Mouse (Mus musculus) heart, postnatal 0 days (tissue): ENCODE results near the gene Ptpn18. TPM values are rescaled to one million over a fixed set of nuclear protein-coding genes. Genes with fewer than 3 reads are reported as not detected.

Source experiments
- ATAC-seq: fragments of 200-750 bp; cut with Nextera tagmentation; 2 replicates; pipeline ENCODE4 v1.8.0; 2017; ENCODE audit warnings: low read depth, moderate number of reproducible peaks, moderate library complexity; ENCODE audit not compliant: insufficient read depth
- DNase-seq: peaks from one replicate; pipeline ENCODE4 v3.0.0-alpha.2; 2016; ENCODE audit warnings: low spot score
- H3K27ac ChIP-seq: fragments of 300-500 bp; sonication (generic); 2 replicates; pipeline ENCODE4 v1.5.1; 2014; ENCODE audit warnings: low read depth, mild to moderate bottlenecking
- H3K27me3 ChIP-seq: fragments of 300-500 bp; sonication (generic); 2 replicates; pipeline ENCODE4 v1.6.1; 2014; ENCODE audit warnings: low read length, mixed read lengths; ENCODE audit not compliant: control insufficient read depth, insufficient read depth
- H3K36me3 ChIP-seq: fragments of 300-500 bp; sonication (generic); replicated peaks from 2 replicates; pipeline ENCODE4 v1.6.1; 2014; ENCODE audit warnings: low read length, mixed read lengths; ENCODE audit not compliant: control insufficient read depth, insufficient read depth
- H3K4me1 ChIP-seq: fragments of 300-500 bp; sonication (generic); 2 replicates; pipeline ENCODE4 v1.6.1; 2014; ENCODE audit warnings: antibody characterized with exemption; ENCODE audit not compliant: control insufficient read depth, insufficient read depth
- H3K4me2 ChIP-seq: fragments of 300-500 bp; sonication (generic); 2 replicates; pipeline ENCODE4 v1.6.1; 2014; ENCODE audit warnings: low read depth, mild to moderate bottlenecking, low read length, moderate library complexity
- H3K4me3 ChIP-seq: fragments of 300-500 bp; sonication (generic); 2 replicates; pipeline ENCODE4 v1.5.1; 2014; ENCODE audit warnings: low read depth, low read length
- H3K9ac ChIP-seq: fragments of 300-500 bp; sonication (generic); replicated peaks from 2 replicates; pipeline ENCODE4 v1.6.1; 2014; ENCODE audit warnings: low read depth, low read length, mixed read lengths
- H3K9me3 ChIP-seq: fragments of 300-500 bp; sonication (generic); replicated peaks from 2 replicates; pipeline ENCODE4 v1.6.1; 2016; ENCODE audit warnings: low read length; ENCODE audit not compliant: control insufficient read depth
- CTCF ChIP-seq: IDR thresholded peaks from 2 replicates; pipeline ENCODE4 v1.5.1; 2016; ENCODE audit warnings: antibody characterized with exemption, control low read depth, low read depth
- EP300 ChIP-seq: IDR thresholded peaks from 2 replicates; pipeline ENCODE4 v1.6.1; 2016; ENCODE audit warnings: antibody characterized with exemption, low read depth
- WGBS: fragments of 180-500 bp; shearing (Covaris S2); extraction: QIAGEN DNeasy Blood & Tissue Kit; methylation state at CpG from one replicate; pipeline ENCODE4 v1.1.7; 2014; 5-methylcytosine and 5-hydroxymethylcytosine counted together
- microRNA-seq: library from miRNA; unstranded; fragments of <30 nt; microRNA quantifications from one replicate; pipeline ENCODE4, GENCODE M21; 2016
- polyA plus RNA-seq: library from polyadenylated mRNA; unstranded; fragments of >200 nt; fragmentation: Nextera tagmentation; extraction: Ambion mirVana; gene quantifications from 2 replicates; pipeline ENCODE4 v1.2.1, GENCODE M21; 2015
- total RNA-seq: library from RNA; depleted of rRNA; stranded (reverse); fragments of >200 nt; gene quantifications from 2 replicates; pipeline ENCODE4 v1.2.3, GENCODE M21; 2014; ENCODE audit warnings: low replicate concordance; rRNA removed

The Ptpn18 gene
- total and polyA plus RNA-seq, 2 experiments from 2014 or later, result 4.7 to 10.7 TPM

DNA sequence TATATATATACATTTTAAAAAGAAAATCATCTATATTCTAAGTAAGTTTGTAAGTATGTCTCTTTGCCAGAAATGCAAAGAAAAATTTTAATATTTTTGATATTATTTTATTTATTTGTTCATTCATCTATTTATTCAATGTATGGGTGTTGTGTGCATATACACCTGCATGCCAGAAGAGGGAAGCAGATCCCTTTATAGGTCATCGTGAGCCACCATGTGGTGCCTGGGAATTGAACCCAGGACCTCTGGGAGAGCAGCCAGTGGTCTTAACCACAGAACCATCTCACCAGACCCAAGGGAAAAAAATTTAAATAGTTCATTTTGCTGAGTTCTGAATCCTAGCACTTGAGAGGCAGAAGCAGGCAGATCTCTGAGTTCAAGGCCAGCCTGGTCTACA lies 58.7 kb downstream of the Ptpn18 start:
- 65% methylated on average over 1 of the region's 1 CpGs for WGBS
- ATAC-seq (no peak), DNase-seq (no peak)
- no peaks in the 10 kb centered on the region for H3K9me3 ChIP-seq
- no peak overlapping the region for H3K27ac ChIP-seq
- no peak overlapping the region for H3K9ac ChIP-seq
- no peaks in the 10 kb centered on the region for H3K27me3 ChIP-seq
- peaks cover 7% of the 10 kb centered on the region; the same call in 1 of the 2 replicates for H3K4me1 ChIP-seq
- H3K36me3 ChIP-seq, result no peaks in the 10 kb centered on the region
- no peak overlapping the region for H3K4me3 ChIP-seq
- no peak overlapping the region for H3K4me2 ChIP-seq
- no peak for TF ChIP-seq EP300
- no peak for TF ChIP-seq CTCF

DNA sequence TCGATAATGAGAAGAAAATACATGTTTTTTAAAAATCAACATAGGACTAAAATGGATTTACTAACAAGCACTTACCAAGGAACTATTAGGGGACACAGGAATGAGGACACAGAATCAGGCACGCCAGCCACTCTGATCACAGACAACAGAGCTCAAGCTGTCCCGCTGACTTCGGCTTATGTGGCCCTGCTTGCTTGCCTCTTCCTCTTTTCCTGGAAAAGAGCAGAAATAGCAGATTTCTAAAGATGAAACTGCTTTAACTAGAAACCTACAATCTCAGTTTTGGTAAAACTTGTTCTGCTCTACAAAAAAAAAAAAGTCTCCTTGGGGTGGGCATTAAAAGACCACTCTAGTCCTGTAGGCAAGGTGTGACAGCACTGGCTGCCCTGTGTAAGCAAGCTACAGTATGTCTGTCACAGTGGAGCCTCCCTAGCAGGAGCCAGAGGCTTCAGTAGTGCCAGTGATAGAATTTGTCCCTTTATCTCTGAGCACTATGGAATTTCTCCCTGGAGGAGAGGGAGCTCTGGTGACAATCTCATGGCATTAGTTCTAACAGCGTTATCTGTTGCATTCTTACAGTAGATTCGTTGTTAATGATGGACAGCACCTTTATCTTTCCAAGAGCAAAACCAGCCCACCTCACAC lies 62.8 kb downstream of the Ptpn18 start:
- Histone ChIP-seq H3K9ac (no peak overlapping the region), H3K27me3 (no peaks in the 10 kb centered on the region), H3K36me3 (no peaks in the 10 kb centered on the region), H3K4me2 (no peak overlapping the region), H3K27ac (no peak overlapping the region), H3K4me1 (peaks cover 7% of the 10 kb centered on the region; the same call in 1 of the 2 replicates), H3K4me3 (no peak overlapping the region), H3K9me3 (no peaks in the 10 kb centered on the region)
- TF ChIP-seq EP300, result no peak
- TF ChIP-seq CTCF, result no peak
- DNase-seq (no peak), ATAC-seq (no peak)
- WGBS, result 30% methylated on average over 6 of the region's 6 CpGs

DNA sequence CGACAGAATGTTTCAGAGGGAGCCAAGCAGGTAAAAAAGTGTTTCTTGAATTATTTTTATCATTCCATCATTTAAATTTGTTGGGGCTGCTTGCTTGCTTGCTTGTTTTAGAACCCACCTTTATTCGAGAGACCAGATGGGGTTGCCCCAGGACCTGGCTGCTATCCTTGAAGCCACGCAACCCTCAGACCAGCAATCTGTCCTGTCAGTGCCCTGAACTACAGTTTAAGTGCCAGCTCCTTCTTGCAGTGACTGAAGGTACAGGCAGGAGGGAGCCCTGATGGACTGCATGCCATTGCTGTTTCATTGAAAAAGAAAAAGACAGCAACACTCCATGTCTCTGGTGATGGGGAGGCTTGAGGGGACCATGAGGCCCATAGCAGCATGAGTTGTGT lies 63.3 kb downstream of the Ptpn18 start:
- Histone ChIP-seq H3K9ac (no peak overlapping the region), H3K4me2 (no peak overlapping the region), H3K4me3 (no peak overlapping the region), H3K36me3 (no peaks in the 10 kb centered on the region), H3K27ac (no peak overlapping the region), H3K9me3 (no peaks in the 10 kb centered on the region), H3K27me3 (no peaks in the 10 kb centered on the region), H3K4me1 (peaks cover 7% of the 10 kb centered on the region; the same call in 1 of the 2 replicates)
- DNase-seq (no peak), ATAC-seq (no peak)
- 25% methylated on average over 3 of the region's 3 CpGs for WGBS
- TF ChIP-seq EP300 (no peak), CTCF (no peak)

- Histone ChIP-seq H3K27ac (no peak overlapping the region), H3K4me1 (peaks cover 7% of the 10 kb centered on the region; the same call in 1 of the 2 replicates), H3K4me3 (no peak overlapping the region), H3K27me3 (no peaks in the 10 kb centered on the region), H3K4me2 (no peak overlapping the region), H3K9ac (no peak overlapping the region), H3K36me3 (no peaks in the 10 kb centered on the region), H3K9me3 (no peaks in the 10 kb centered on the region)
- ATAC-seq (no peak), DNase-seq (no peak)
- 80% methylated on average over 3 of the region's 3 CpGs for WGBS
- TF ChIP-seq EP300, result no peak
- TF ChIP-seq CTCF, result no peak
Observed at GRCm38 (mm10) chr1:34523647-34524046, 64.1 kb downstream of the Ptpn18 start.

Small RNAs within 50 kb of the gene (microRNA-seq; reads per million reads assigned to microRNA genes)
- 0.54 reads per million for gene Mir5103

Other genes with a start within 250 kb of the Ptpn18 start
- gene Ccdc115, start 20.1 kb upstream of the Ptpn18 start, total RNA-seq, result 29.2 and 30.5 TPM in 2 replicates
- gene Ccdc115, start 20.1 kb upstream of the Ptpn18 start, polyA plus RNA-seq, result 29.7 and 32.4 TPM in 2 replicates
- gene Imp4, start 19.9 kb upstream of the Ptpn18 start, total RNA-seq, result 12.4 and 45.3 TPM in 2 replicates
- gene Imp4, start 19.9 kb upstream of the Ptpn18 start, polyA plus RNA-seq, result 41.6 and 42.5 TPM in 2 replicates
- not detected in 2 replicates for gene Prss39, start 38.6 kb downstream of the Ptpn18 start, total RNA-seq
- gene Prss39, start 38.6 kb downstream of the Ptpn18 start, polyA plus RNA-seq, result not detected in 2 replicates
- gene Cfc1, start 75.9 kb downstream of the Ptpn18 start, total RNA-seq, result not detected in 2 replicates
- not detected in 2 replicates for gene Cfc1, start 75.9 kb downstream of the Ptpn18 start, polyA plus RNA-seq
- gene Prss40, start 101.2 kb downstream of the Ptpn18 start, total RNA-seq, result not detected in 2 replicates
- not detected in 2 replicates for gene Prss40, start 101.2 kb downstream of the Ptpn18 start, polyA plus RNA-seq
- 0.08 TPM in 1 of 2 replicates, not detected in the other for gene Amer3, start 119.9 kb downstream of the Ptpn18 start, total RNA-seq
- gene Amer3, start 119.9 kb downstream of the Ptpn18 start, polyA plus RNA-seq, result not detected in 2 replicates